Mouse (Mus musculus) embryonic stem cell, embryonic (primary cell): Measurements from ENCODE around the gene Ppp6r2.

ENCODE experiments used
- CTCF ChIA-PET, 4 experiments: fragments of 300-600 bp in 2 of 4; fragments of 350-600 bp in 2 of 4; sonication (Branson Sonifier 250); formaldehyde crosslinking; loops; one replicate each; lab custom pipeline; 2022; ENCODE audit warnings: inconsistent platforms in 2 of 4; lab: Charles Lee
- POLR2A ChIA-PET, 4 experiments: fragments of 300-600 bp in 2 of 4; fragments of 350-600 bp in 2 of 4; sonication (Branson Sonifier 250); formaldehyde crosslinking; loops; one replicate each; lab custom pipeline; 2022; ENCODE audit warnings: antibody characterized with exemption in 4 of 4, inconsistent platforms in 1 of 4; lab: Charles Lee

Gene Ppp6r2

DNA sequence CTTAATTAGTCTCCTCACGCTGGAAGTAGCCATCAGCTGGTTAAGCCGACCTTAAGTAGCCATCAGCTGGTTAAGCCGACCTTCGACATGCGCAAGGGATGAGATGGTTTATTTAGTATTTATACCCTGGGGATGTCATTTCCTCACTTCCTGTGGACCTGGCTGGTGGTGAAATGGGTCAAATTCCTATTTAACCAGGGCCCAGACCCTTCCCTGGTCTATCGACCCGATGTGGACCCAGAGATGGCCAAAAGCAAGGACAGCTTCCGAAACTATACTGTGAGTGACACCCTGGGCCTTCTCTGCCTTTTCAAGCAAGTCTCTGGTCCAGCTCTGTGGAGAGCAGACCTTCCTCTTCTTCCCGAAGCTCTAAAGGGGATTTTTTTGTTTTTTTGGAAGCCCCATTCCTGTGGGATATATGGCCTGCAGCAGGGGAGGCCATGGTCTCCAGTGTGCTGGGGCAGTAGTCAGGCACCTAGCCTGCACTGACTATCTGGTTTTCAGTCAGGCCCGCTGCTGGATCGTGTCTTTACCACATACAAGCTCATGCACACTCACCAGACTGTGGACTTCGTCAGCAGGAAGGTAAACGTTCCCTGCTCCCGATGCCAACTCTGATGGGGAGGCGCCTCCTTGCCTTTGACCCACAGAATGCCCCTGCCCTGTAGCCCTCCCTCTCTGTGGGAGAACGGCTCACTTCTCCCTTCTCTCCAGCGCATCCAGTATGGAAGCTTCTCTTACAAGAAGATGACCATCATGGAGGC lies 123.6 kb downstream of the Ppp6r2 start:
- ChIA-PET CTCF (interaction anchor here in 2 of 4 experiments (0.6 to 2.0 kb wide), 3 partner anchors 9 to 38 kb away, joined by 3 to 5 read pairs (median 3); partner anchors contain the start of gene Sco2 (in 1 of the 2)), POLR2A (interaction anchor here in 3 of 4 experiments (0.9 to 4.8 kb wide), 9 partner anchors 11 to 389 kb away, joined by 3 to 37 read pairs (median 5); partner anchors contain the start of genes Adm2 (in 3 of the 3), Lmf2 (in 1 of the 3), Ncaph2 (in 1 of the 3) and Sbf1 (in 1 of the 3))

DNA sequence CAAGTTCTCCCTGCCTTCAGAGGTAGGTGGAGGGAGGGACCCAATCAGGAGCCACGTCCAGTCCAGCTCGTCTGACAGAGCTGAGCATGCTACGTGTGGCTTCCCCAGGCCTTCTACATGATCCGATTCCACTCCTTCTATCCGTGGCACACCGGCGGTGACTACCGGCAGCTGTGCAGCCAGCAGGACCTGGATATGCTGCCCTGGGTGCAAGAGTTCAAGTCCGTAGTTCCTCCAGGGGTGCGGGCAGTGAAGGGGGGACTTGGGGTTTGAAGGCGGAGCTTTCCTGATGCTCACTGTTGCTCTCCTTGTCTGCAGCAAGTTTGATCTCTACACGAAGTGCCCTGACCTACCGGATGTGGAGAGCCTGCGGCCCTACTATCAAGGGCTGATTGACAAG lies 125.1 kb downstream of the Ppp6r2 start:
- ChIA-PET CTCF (interaction anchor here in 2 of 4 experiments (0.7 to 2.0 kb wide), 4 partner anchors 10 to 140 kb away, joined by 3 to 5 read pairs (median 3); partner anchors contain the start of genes Dennd6b (in 1 of the 2) and Sbf1 (in 1 of the 2)), POLR2A (interaction anchor here in 3 of 4 experiments (0.8 to 4.8 kb wide), 9 partner anchors 8 to 141 kb away, joined by 3 to 37 read pairs (median 6); partner anchors contain the start of genes Adm2 (in 2 of the 3), Sbf1 (in 2 of the 3) and Sco2 (in 1 of the 3))
